Mouse (Mus musculus) bone marrow, adult 2 months (tissue): ENCODE measurements around the gene Grid1.

Experiments
- CTCF ChIP-seq: fragments of 200-500 bp; IDR thresholded peaks from 2 replicates; pipeline ENCODE4 v1.5.1; 2011; ENCODE audit warnings: low read length, control low read depth; ENCODE audit not compliant: control insufficient read depth, insufficient read depth
- POLR2A ChIP-seq: fragments of 200-500 bp; IDR thresholded peaks from 2 replicates; pipeline ENCODE4 v1.6.1; 2011; ENCODE audit warnings: low read depth, mild to moderate bottlenecking, control low read depth, low read length, borderline replicate concordance; ENCODE audit not compliant: control insufficient read depth

GRCm38 (mm10) chr14:35242882-35243281, 423.0 kb downstream of the Grid1 start:
- TF ChIP-seq CTCF (no peak), POLR2A (no peak)
